Mouse (Mus musculus): ENCODE data around the gene Zmynd10.
"Not testable (repeated sequence)": the region's sequence is repeated elsewhere in the genome, so short reads cannot be mapped to it uniquely, and the experiment has no call there.

The Zmynd10 gene

GRCm38 (mm10) chr9:107556346-107556745 is 9.2 kb downstream of the Zmynd10 start:
- no peak for DNase-seq

- peak; percentile 94 to 95 for DNase-seq
Observed at GRCm38 (mm10) chr9:107563029-107563581, 16.0 kb downstream of the Zmynd10 start, which contains the start of gene Tusc2. Gene Tusc2 (plus strand): TSS chr9:107563255.

GRCm38 (mm10) chr9:107565556-107565955 is 18.5 kb downstream of the Zmynd10 start:
- not testable (repeated sequence) for DNase-seq

- peak; percentile 83 to 91 for DNase-seq
Observed at GRCm38 (mm10) chr9:107566041-107566709, 19.1 kb downstream of the Zmynd10 start.

- DNase-seq = no peak
Observed at GRCm38 (mm10) chr9:107566855-107567254, 19.8 kb downstream of the Zmynd10 start.

- DNase-seq = no peak
Observed at GRCm38 (mm10) chr9:107567702-107568319, 20.7 kb downstream of the Zmynd10 start, which contains the start of gene Hyal2. Gene Hyal2 (plus strand): TSS chr9:107567945.

GRCm38 (mm10) chr9:107568331-107569261 is 21.5 kb downstream of the Zmynd10 start:
- peak; percentile 82 to 84 for DNase-seq

GRCm38 (mm10) chr9:107569270-107569669 is 22.2 kb downstream of the Zmynd10 start:
- no peak for DNase-seq

GRCm38 (mm10) chr9:107570016-107570415 is 22.9 kb downstream of the Zmynd10 start:
- no peak for DNase-seq

GRCm38 (mm10) chr9:107570845-107571244 is 23.7 kb downstream of the Zmynd10 start:
- DNase-seq = no peak

- no peak for DNase-seq
Observed at GRCm38 (mm10) chr9:107571534-107572326, 24.6 kb downstream of the Zmynd10 start.

- DNase-seq = no peak
Observed at GRCm38 (mm10) chr9:107572327-107572662, 25.2 kb downstream of the Zmynd10 start.

GRCm38 (mm10) chr9:107573774-107574173 is 26.7 kb downstream of the Zmynd10 start:
- DNase-seq = not testable (repeated sequence)

GRCm38 (mm10) chr9:107575579-107576356 is 28.7 kb downstream of the Zmynd10 start:
- peak in 1 of 2 experiments; percentile 68 for DNase-seq

GRCm38 (mm10) chr9:107576357-107577107 is 29.4 kb downstream of the Zmynd10 start, which contains the start of gene Hyal1:
Gene Hyal1 (plus strand): TSS chr9:107576927.
- DNase-seq = peak; percentile 44 to 75

- no peak for DNase-seq
Observed at GRCm38 (mm10) chr9:107577871-107578270, 30.8 kb downstream of the Zmynd10 start.

GRCm38 (mm10) chr9:107578587-107578986 is 31.5 kb downstream of the Zmynd10 start, which contains the start of gene Naa80:
Gene Naa80 (plus strand): TSS chr9:107578887.
- DNase-seq = no peak

GRCm38 (mm10) chr9:107579023-107579900 is 32.2 kb downstream of the Zmynd10 start:
- peak; percentile 59 to 67 for DNase-seq

All from cerebellum, postnatal 25 days (tissue).